Mouse (Mus musculus) lung, embryonic 14.5 days (tissue): ENCODE data around the gene Gm960. TPM values are rescaled to one million over a fixed set of nuclear protein-coding genes. Genes with fewer than 3 reads are reported as not detected.

Experiments used
- ATAC-seq: fragments of 200-750 bp; cut with Nextera tagmentation; 2 replicates; pipeline ENCODE4 v1.8.0; 2017; ENCODE audit warnings: mild to moderate bottlenecking, moderate TSS enrichment, moderate library complexity; ENCODE audit not compliant: insufficient read depth
- DNase-seq: peaks from one replicate; pipeline ENCODE4 v3.0.0-alpha.2; 2015
- H3K27ac ChIP-seq: fragments of 300-500 bp; sonication (generic); 2 replicates; pipeline ENCODE4 v1.5.1; 2014; ENCODE audit warnings: low read depth, mild to moderate bottlenecking, moderate library complexity
- H3K27me3 ChIP-seq: fragments of 300-500 bp; sonication (generic); 2 replicates; pipeline ENCODE4 v1.6.1; 2014; ENCODE audit warnings: low read length, control low read depth; ENCODE audit not compliant: insufficient read depth
- H3K36me3 ChIP-seq: fragments of 300-500 bp; sonication (generic); 2 replicates; pipeline ENCODE4 v1.6.1; 2014; ENCODE audit warnings: control low read depth; ENCODE audit not compliant: insufficient read depth
- H3K4me1 ChIP-seq: fragments of 300-500 bp; sonication (generic); 2 replicates; pipeline ENCODE4 v1.6.1; 2014; ENCODE audit warnings: antibody characterized with exemption, control low read depth; ENCODE audit not compliant: insufficient read depth
- H3K4me2 ChIP-seq: fragments of 300-500 bp; sonication (generic); 2 replicates; pipeline ENCODE4 v1.6.1; 2014; ENCODE audit warnings: mild to moderate bottlenecking
- H3K4me3 ChIP-seq: fragments of 300-500 bp; sonication (generic); 2 replicates; pipeline ENCODE4 v1.5.1; 2014; ENCODE audit warnings: low read depth, low read length
- H3K9ac ChIP-seq: fragments of 300-500 bp; sonication (generic); 2 replicates; pipeline ENCODE4 v1.6.1; 2014
- H3K9me3 ChIP-seq: fragments of 300-500 bp; sonication (generic); 2 replicates; pipeline ENCODE4 v1.6.1; 2016; ENCODE audit warnings: low read depth, low read length, control low read depth
- CTCF ChIP-seq: IDR thresholded peaks from 2 replicates; pipeline ENCODE4 v1.5.1; 2016; ENCODE audit warnings: antibody characterized with exemption, low read depth
- WGBS: fragments of 180-500 bp; shearing (Covaris S2); extraction: QIAGEN DNeasy Blood & Tissue Kit; methylation state at CpG from one replicate; pipeline ENCODE4 v1.1.7; 2014; 5-methylcytosine and 5-hydroxymethylcytosine counted together
- polyA plus RNA-seq: library from polyadenylated mRNA; unstranded; fragments of >200 nt; fragmentation: Nextera tagmentation; extraction: Ambion mirVana; gene quantifications from 2 replicates; pipeline ENCODE4 v1.2.1, GENCODE M21; 2014

The Gm960 gene
- polyA plus RNA-seq, 1 experiment from 2014 or later: 2.9 TPM

- no peaks in the 10 kb centered on the region for H3K36me3 ChIP-seq
- no peak overlapping the region for H3K4me3 ChIP-seq
- H3K27ac ChIP-seq: no peak overlapping the region
- no peaks in the 10 kb centered on the region for H3K4me1 ChIP-seq
- no peaks in the 10 kb centered on the region for H3K9me3 ChIP-seq
- H3K9ac ChIP-seq: no peak overlapping the region
- TF ChIP-seq CTCF: no peak
- DNase-seq: no peak
- WGBS: 64% methylated on average over 11 of the region's 11 CpGs
- H3K27me3 ChIP-seq: no peaks in the 10 kb centered on the region
- ATAC-seq: no peak
- no peak overlapping the region for H3K4me2 ChIP-seq
Observed at GRCm38 (mm10) chr19:4646917-4647492, 51.5 kb downstream of the Gm960 start.

GRCm38 (mm10) chr19:4644271-4644670 is 54.2 kb downstream of the Gm960 start:
- TF ChIP-seq CTCF: peak; percentile 35; the same call in 1 of the 2 replicates
- Histone ChIP-seq H3K4me3 (no peak overlapping the region), H3K9ac (no peak overlapping the region), H3K4me1 (no peaks in the 10 kb centered on the region), H3K4me2 (no peak overlapping the region), H3K9me3 (no peaks in the 10 kb centered on the region), H3K27ac (no peak overlapping the region), H3K36me3 (no peaks in the 10 kb centered on the region), H3K27me3 (no peaks in the 10 kb centered on the region)
- DNase-seq: peak; percentile 59
- 41% methylated on average over 10 of the region's 10 CpGs for WGBS
- ATAC-seq: no peak

GRCm38 (mm10) chr19:4635986-4636385 is 62.5 kb downstream of the Gm960 start:
- DNase-seq (no peak), ATAC-seq (no peak)
- H3K9me3 ChIP-seq: no peaks in the 10 kb centered on the region
- H3K4me1 ChIP-seq: no peaks in the 10 kb centered on the region
- H3K27ac ChIP-seq: no peak overlapping the region
- no peak for TF ChIP-seq CTCF
- no peak overlapping the region for H3K4me2 ChIP-seq
- WGBS: 68% methylated on average over 4 of the region's 4 CpGs
- H3K4me3 ChIP-seq: no peak overlapping the region
- no peak overlapping the region for H3K9ac ChIP-seq
- H3K27me3 ChIP-seq: no peaks in the 10 kb centered on the region
- H3K36me3 ChIP-seq: no peaks in the 10 kb centered on the region

- Histone ChIP-seq H3K4me2 (no peak overlapping the region), H3K36me3 (peaks cover 5% of the 10 kb centered on the region; the same call in 1 of the 2 replicates), H3K27me3 (no peaks in the 10 kb centered on the region), H3K9ac (no peak overlapping the region), H3K27ac (no peak overlapping the region), H3K9me3 (no peaks in the 10 kb centered on the region), H3K4me1 (peaks cover 10% of the 10 kb centered on the region; the same call in 1 of the 2 replicates), H3K4me3 (no peak overlapping the region)
- DNase-seq (peak; percentile 85), ATAC-seq (no peak)
- WGBS: 0% methylated on average over 1 of the region's 1 CpGs
- peak; percentile 84 for TF ChIP-seq CTCF
Observed at GRCm38 (mm10) chr19:4628819-4629218, 69.6 kb downstream of the Gm960 start.

GRCm38 (mm10) chr19:4625829-4626535 is 72.5 kb downstream of the Gm960 start:
- peak overlapping the region; percentile 96 for H3K9ac ChIP-seq
- H3K36me3 ChIP-seq: peaks cover 33% of the 10 kb centered on the region; the same call in 1 of the 2 replicates
- 2% methylated on average over 35 of the region's 35 CpGs for WGBS
- no peaks in the 10 kb centered on the region for H3K9me3 ChIP-seq
- peak; percentile 58 for DNase-seq
- peak; percentile 79 for ATAC-seq
- TF ChIP-seq CTCF: no peak
- H3K4me1 ChIP-seq: peaks cover 10% of the 10 kb centered on the region; the same call in 1 of the 2 replicates
- peak overlapping the region; percentile 82 for H3K4me3 ChIP-seq
- H3K27me3 ChIP-seq: no peaks in the 10 kb centered on the region
- peak overlapping the region; percentile 68 for H3K4me2 ChIP-seq
- peak overlapping the region; percentile 89 for H3K27ac ChIP-seq

GRCm38 (mm10) chr19:4625179-4625828 is 73.2 kb downstream of the Gm960 start, which contains the start of gene Rce1:
Gene Rce1, minus strand, starts transcription at chr19:4625641.
- Histone ChIP-seq H3K9me3 (no peaks in the 10 kb centered on the region), H3K36me3 (peaks cover 33% of the 10 kb centered on the region; the same call in 1 of the 2 replicates), H3K4me1 (peaks cover 10% of the 10 kb centered on the region; the same call in 1 of the 2 replicates), H3K4me2 (peak within 1 kb of the TSS; percentile 68), H3K4me3 (peak within 1 kb of the TSS; percentile 82), H3K27me3 (no peaks in the 10 kb centered on the region), H3K9ac (peak within 1 kb of the TSS; percentile 96), H3K27ac (peak within 1 kb of the TSS; percentile 89)
- under 1% methylated on average over 64 of the region's 64 CpGs for WGBS
- peak; percentile 97 for DNase-seq
- ATAC-seq: peak; percentile 89
- TF ChIP-seq CTCF: no peak
